Mouse (Mus musculus): ENCODE results near the gene Cdrt4. TPM values are rescaled to one million over a fixed set of nuclear protein-coding genes. Genes with fewer than 3 reads are reported as not detected.

The Cdrt4 gene
- polyA plus RNA-seq, 1 experiment: 374 TPM

DNA sequence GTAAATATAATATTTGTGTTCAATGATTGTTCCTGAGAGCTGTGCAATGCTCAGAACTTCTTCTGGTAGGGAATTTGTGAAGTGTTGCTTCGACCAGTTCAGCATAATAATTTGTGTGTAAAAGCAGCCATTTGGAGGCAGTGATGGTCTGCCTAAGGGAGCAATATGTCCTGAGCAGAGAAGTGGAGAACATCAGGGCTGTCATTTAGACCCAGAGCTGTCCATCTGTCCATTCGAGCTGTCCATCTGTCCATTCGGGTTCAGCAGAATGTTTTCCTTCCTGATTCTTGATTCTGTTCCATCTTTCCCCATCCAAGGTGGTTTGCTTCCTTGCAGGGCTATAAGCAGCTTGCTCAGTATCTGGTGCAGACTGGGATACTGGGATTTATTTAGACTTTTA lies 33.4 kb downstream of the Cdrt4 start:
- peaks cover 2% of the 10 kb centered on the region for H3K4me1 ChIP-seq (ENCODE audit: control insufficient read depth, insufficient read depth, low read length)
- H3K4me3 ChIP-seq (ENCODE audit: control insufficient read depth, low read depth, low read length): no peak overlapping the region
- H3K27ac ChIP-seq (ENCODE audit: control insufficient read depth, insufficient read depth, low read depth, low read length): no peak overlapping the region
- TF ChIP-seq POLR2A (IDR thresholded peaks at IDR 0.05; ENCODE audit: control insufficient read depth, low read depth, low read length) (no peak), CTCF (IDR thresholded peaks at IDR 0.05; ENCODE audit: control insufficient read depth, insufficient read depth, insufficient replicate concordance, low read depth, low read length) (no peak)
- H3K27me3 ChIP-seq (ENCODE audit: control insufficient read depth, insufficient read depth, low read length): no peaks in the 10 kb centered on the region
- H3K36me3 ChIP-seq (ENCODE audit: control insufficient read depth, insufficient read depth, low read length): no peaks in the 10 kb centered on the region

DNA sequence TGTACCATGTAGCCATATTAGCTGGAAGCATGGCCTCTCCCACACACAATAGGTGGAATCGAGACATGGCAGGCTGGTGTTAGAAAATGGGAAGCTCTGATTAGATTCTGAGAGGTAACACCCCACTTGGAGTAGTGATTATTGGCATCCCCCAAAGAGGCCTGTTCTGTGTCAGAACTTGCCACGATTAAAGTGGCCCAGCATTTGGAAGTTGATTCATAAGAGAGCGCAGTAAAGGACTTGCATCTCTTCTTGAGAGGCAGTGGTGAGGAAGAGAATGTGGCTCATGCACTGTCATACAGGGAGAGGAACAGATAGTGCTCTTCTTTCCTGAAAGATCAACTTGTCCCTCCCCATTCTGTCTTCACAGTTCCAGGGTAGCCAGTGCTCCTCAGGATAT lies 34.1 kb downstream of the Cdrt4 start:
- Histone ChIP-seq H3K36me3 (ENCODE audit: control insufficient read depth, insufficient read depth, low read length) (no peaks in the 10 kb centered on the region), H3K4me3 (ENCODE audit: control insufficient read depth, low read depth, low read length) (no peak overlapping the region), H3K4me1 (ENCODE audit: control insufficient read depth, insufficient read depth, low read length) (peaks cover 2% of the 10 kb centered on the region), H3K27me3 (ENCODE audit: control insufficient read depth, insufficient read depth, low read length) (no peaks in the 10 kb centered on the region), H3K27ac (ENCODE audit: control insufficient read depth, insufficient read depth, low read depth, low read length) (no peak overlapping the region)
- TF ChIP-seq CTCF (IDR thresholded peaks at IDR 0.05; ENCODE audit: control insufficient read depth, insufficient read depth, insufficient replicate concordance, low read depth, low read length) (no peak), POLR2A (IDR thresholded peaks at IDR 0.05; ENCODE audit: control insufficient read depth, low read depth, low read length) (no peak)

DNA sequence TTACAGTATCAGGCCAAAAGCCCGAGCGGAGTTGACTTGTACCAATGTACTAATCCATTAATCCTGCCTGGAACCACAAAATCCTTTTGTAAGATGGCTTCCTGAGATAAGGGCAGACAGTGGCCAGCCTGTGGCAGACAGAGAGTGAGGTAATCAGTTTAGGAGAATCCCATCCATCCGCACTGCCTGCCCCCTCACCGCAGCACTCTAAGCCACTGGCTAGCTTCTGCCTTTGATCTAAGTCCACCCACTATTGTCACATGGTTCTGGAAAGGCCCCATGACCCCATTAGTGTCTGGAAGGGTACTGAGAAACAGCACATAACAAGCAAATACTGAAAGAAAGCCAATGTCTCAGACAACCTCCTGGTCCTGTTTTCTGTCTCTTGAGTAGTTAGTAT lies 35.6 kb downstream of the Cdrt4 start:
- Histone ChIP-seq H3K27ac (ENCODE audit: control insufficient read depth, insufficient read depth, low read depth, low read length) (no peak overlapping the region), H3K4me1 (ENCODE audit: control insufficient read depth, insufficient read depth, low read length) (peaks cover 2% of the 10 kb centered on the region), H3K27me3 (ENCODE audit: control insufficient read depth, insufficient read depth, low read length) (no peaks in the 10 kb centered on the region), H3K4me3 (ENCODE audit: control insufficient read depth, low read depth, low read length) (no peak overlapping the region), H3K36me3 (ENCODE audit: control insufficient read depth, insufficient read depth, low read length) (no peaks in the 10 kb centered on the region)
- TF ChIP-seq POLR2A (IDR thresholded peaks at IDR 0.05; ENCODE audit: control insufficient read depth, low read depth, low read length): no peak
- TF ChIP-seq CTCF (IDR thresholded peaks at IDR 0.05; ENCODE audit: control insufficient read depth, insufficient read depth, insufficient replicate concordance, low read depth, low read length): no peak

DNA sequence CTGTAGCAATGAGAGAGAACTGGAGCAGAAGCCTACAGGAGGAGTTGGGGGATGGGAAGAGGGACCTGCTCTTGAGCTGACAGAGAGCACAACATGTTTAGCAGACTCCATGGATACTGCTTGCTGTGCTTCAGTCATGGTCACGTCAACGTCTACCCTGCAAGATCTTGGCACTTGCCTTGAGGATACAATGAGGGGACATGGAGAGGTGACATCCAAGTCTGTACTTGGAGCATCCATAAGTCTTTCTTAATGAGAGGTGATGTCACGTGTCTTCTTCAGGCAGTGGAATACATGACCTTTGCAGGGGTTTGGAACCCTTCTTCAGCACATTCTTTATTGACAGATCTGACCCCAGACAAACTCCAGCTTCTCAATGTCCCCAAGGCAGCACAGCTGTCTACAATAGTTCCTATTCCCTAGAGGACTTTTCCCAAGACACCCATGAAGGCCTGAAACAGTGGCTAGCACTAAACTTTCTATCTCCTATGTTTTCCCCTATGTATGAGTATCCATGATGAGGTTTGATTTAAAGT lies 39.2 kb downstream of the Cdrt4 start:
- no peak overlapping the region for H3K27ac ChIP-seq (ENCODE audit: control insufficient read depth, insufficient read depth, low read depth, low read length)
- no peaks in the 10 kb centered on the region for H3K36me3 ChIP-seq (ENCODE audit: control insufficient read depth, insufficient read depth, low read length)
- TF ChIP-seq CTCF (IDR thresholded peaks at IDR 0.05; ENCODE audit: control insufficient read depth, insufficient read depth, insufficient replicate concordance, low read depth, low read length) (no peak), POLR2A (IDR thresholded peaks at IDR 0.05; ENCODE audit: control insufficient read depth, low read depth, low read length) (no peak)
- H3K4me3 ChIP-seq (ENCODE audit: control insufficient read depth, low read depth, low read length): no peak overlapping the region
- no peaks in the 10 kb centered on the region for H3K27me3 ChIP-seq (ENCODE audit: control insufficient read depth, insufficient read depth, low read length)
- no peaks in the 10 kb centered on the region for H3K4me1 ChIP-seq (ENCODE audit: control insufficient read depth, insufficient read depth, low read length)

DNA sequence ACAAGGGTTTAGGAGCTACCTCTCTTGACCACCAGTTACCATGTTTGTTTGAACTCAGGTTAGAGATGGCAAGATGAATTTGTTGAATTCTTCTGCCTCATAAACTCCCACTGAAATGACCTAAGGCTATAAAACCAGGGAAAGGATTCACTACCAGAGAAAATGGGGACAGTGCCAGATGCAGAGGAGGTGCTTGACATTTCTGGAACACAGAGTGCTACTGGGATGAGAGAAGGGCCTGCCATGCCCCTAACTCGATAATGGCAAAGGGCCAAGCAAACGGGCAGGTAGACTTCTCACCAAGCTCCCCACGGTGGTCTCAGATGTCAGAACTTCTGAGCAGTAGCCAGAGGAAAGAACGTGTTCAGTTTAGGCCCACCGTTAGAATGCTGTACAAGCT lies 39.8 kb downstream of the Cdrt4 start:
- Histone ChIP-seq H3K4me1 (ENCODE audit: control insufficient read depth, insufficient read depth, low read length) (no peaks in the 10 kb centered on the region), H3K4me3 (ENCODE audit: control insufficient read depth, low read depth, low read length) (no peak overlapping the region), H3K36me3 (ENCODE audit: control insufficient read depth, insufficient read depth, low read length) (no peaks in the 10 kb centered on the region), H3K27me3 (ENCODE audit: control insufficient read depth, insufficient read depth, low read length) (no peaks in the 10 kb centered on the region), H3K27ac (ENCODE audit: control insufficient read depth, insufficient read depth, low read depth, low read length) (no peak overlapping the region)
- TF ChIP-seq CTCF (IDR thresholded peaks at IDR 0.05; ENCODE audit: control insufficient read depth, insufficient read depth, insufficient replicate concordance, low read depth, low read length): no peak
- no peak for TF ChIP-seq POLR2A (IDR thresholded peaks at IDR 0.05; ENCODE audit: control insufficient read depth, low read depth, low read length)

DNA sequence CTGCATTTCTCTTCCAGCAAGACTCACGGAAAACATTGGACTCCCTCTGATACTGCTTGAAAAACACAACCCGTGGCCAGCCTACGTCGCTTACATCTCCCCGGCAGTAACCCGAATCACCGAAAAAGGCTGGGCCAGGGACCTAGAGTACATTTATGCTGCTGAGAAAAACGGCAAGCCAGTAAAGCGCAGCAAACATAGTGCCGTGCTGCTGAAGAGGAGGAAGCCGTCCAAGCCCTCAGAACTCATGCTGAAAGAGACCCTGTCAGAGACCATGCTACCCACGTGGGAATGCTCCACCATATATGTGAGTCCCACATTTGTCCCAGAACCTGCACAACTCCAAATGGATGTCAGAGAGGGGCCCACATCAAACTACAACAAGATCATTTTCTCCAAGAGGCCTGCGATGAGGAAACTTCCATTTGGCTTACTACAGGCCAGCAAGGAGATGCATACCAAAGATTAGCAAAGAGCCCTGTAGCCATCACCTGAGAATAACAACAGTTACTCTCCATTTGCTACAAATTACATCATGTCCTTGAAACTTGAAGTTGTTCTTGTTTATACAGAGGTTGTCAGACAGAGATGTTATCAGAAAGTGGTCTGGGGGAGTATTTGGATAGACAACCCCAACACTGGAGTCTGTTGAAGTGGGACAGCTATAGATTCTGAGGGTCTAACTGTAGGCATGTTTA lies 41.7 kb downstream of the Cdrt4 start:
- 0 out of 2 replicates have a peak, but pooled peaks cover 3% of the 10 kb centered on the region for H3K4me1 ChIP-seq (ENCODE audit: control insufficient read depth, insufficient read depth, low read length)
- no peak overlapping the region for H3K27ac ChIP-seq (ENCODE audit: control insufficient read depth, insufficient read depth, low read depth, low read length)
- no peaks in the 10 kb centered on the region for H3K27me3 ChIP-seq (ENCODE audit: control insufficient read depth, insufficient read depth, low read length)
- TF ChIP-seq CTCF (IDR thresholded peaks at IDR 0.05; ENCODE audit: control insufficient read depth, insufficient read depth, insufficient replicate concordance, low read depth, low read length): no peak
- H3K36me3 ChIP-seq (ENCODE audit: control insufficient read depth, insufficient read depth, low read length): no peaks in the 10 kb centered on the region
- no peak overlapping the region for H3K4me3 ChIP-seq (ENCODE audit: control insufficient read depth, low read depth, low read length)

DNA sequence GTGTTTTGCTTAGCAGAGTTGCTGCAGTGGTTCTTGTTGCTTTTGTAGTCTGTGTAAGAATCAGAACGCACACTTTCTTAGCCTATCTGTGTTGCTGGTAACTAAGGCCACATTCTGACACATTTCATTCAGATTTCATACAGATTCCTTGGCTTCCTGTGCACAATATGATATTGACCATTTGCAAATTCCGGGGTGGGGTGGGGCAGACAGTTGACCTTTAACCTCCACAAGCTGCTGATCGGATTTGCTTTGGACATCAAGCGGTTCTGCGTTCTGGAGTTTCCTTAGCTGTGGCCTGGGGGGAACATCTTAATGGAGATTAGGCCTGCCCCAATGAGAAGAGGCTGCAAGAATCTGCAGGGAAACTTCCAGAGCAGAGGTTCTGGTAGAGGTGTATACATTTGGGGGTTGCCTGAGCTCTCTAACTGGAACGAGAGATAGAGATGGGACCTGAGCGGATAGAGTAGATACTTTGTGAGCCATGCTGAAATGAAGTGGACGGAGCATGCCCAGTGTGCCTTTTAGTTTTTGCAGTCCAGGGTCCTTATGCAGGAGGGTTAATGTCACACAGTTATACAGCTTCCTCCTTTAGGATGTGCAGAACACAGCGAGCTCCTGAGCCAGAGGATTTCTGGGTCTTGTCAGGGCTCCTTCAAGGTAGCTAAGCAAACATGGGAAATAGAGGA lies 44.2 kb downstream of the Cdrt4 start:
- H3K27me3 ChIP-seq (ENCODE audit: control insufficient read depth, insufficient read depth, low read length): no peaks in the 10 kb centered on the region
- H3K4me1 ChIP-seq (ENCODE audit: control insufficient read depth, insufficient read depth, low read length): peaks cover 6% of the 10 kb centered on the region
- H3K36me3 ChIP-seq (ENCODE audit: control insufficient read depth, insufficient read depth, low read length): no peaks in the 10 kb centered on the region
- no peak overlapping the region for H3K27ac ChIP-seq (ENCODE audit: control insufficient read depth, insufficient read depth, low read depth, low read length)
- TF ChIP-seq CTCF (IDR thresholded peaks at IDR 0.05; ENCODE audit: control insufficient read depth, insufficient read depth, insufficient replicate concordance, low read depth, low read length) (no peak), POLR2A (IDR thresholded peaks at IDR 0.05; ENCODE audit: control insufficient read depth, low read depth, low read length) (no peak)
- H3K4me3 ChIP-seq (ENCODE audit: control insufficient read depth, low read depth, low read length): no peak overlapping the region

Data from testis, adult 2 months (tissue).